Mouse (Mus musculus): ENCODE results near the gene Chtop. TPM values are rescaled to one million over a fixed set of nuclear protein-coding genes. Genes with fewer than 3 reads are reported as not detected.

The Chtop gene
- 218 TPM for polyA plus RNA-seq (2017; shearing (Covaris generic))

DNA sequence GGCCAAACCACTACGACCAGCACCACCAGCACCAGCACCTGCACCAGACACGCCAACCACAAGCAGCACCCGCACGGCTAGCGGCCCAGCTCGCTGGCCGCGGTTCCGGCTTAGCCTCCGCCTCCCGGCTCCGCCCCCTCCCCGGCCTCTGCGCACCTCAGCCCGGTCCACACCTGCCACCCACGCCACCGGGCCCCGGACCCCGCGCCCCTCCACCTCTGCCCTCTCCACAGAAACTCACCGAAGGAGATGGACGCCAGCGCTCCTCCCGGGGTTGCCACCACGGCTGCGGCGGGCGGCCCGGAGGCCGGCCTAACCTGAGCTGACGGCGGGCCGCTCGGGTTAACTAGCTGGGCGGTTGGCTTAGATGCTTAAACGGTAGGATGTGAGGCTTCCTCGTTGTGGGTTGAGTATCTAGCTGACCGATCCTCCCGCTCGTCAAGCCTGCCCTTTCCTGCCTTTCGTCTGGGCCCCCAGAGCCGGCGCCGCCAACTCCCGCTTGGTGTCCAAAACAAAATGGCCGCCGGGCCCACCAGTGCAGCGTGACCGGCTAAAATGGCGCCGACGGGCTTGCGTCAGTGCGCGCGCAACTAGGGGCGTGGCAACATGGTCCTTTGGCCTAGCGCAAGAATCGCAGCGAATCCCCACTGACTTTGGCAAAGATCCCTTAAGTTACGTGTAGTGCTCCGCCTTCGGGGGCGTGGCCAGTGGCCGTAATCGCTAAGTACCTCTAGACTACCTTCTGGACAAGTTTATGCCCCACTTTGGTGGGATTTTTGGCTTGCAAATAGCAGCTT, at the start of gene Chtop:
TSS of gene Chtop (minus strand) at position 549 of the 797 bp plus-strand sequence.

DNA sequence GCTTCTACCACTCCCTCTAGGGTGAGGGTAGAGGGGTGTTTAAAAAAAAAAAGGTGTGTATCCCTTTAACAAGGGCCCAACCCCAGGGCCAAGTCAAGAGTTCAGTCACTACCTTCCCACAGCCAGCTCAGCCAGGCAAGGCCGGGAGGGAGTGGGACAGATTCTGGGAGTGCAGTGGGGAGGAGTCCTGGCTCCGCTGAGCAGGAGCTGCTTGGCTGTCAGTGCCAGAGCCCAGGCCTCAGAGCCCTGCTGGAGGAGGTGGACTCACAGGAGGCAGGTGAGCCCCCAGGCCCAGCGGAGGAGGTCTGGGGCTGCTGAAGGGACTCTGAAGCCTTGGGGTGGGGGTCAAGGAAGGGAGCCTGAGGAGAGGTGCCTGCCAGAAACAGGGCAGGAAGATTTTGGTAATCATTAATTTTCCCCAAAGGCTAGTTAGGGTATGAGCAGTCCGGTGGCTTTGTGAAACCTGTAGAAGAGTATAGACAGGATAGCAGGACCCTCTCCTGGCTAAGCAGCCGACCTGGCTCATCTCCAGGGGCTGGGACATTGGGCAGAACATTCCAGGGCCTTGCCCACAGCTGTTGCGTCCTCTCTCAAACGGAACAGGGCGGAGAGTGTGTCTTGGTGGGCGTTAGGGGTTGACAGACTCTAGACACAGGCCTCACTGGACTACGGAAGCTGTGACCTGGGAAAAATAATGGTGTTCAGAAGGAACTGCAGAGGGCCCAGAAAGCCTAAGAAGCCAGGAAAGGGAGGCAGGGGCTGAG, 28.0 kb upstream of the Chtop start, which contains the start of gene S100a16:
TSS of gene S100a16 (plus strand) at position 114 of the 764 bp plus-strand sequence.

DNA sequence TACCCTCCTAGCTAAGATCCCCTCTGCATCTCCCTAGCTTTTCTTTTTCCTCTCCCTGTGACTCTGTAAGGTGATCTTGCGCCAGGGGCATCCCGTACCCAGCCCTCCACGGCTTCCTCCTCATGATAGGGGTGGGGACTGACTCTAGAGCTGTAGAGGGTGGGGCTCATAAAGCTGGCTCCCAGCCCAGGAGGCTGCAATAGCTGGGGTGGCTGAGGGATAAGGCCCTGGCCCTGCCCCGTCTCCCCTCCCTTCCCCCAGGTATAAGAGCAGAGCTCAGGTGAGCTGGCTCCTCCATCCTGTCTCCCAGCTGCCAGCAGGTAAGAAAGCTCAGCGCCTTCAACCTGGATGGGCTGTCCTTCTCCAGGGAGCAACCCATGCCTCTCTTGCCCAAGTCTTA, 17.3 kb upstream of the Chtop start, which contains the start of gene S100a14:
TSS of gene S100a14 (plus strand) at position 277 of the 400 bp plus-strand sequence.

DNA sequence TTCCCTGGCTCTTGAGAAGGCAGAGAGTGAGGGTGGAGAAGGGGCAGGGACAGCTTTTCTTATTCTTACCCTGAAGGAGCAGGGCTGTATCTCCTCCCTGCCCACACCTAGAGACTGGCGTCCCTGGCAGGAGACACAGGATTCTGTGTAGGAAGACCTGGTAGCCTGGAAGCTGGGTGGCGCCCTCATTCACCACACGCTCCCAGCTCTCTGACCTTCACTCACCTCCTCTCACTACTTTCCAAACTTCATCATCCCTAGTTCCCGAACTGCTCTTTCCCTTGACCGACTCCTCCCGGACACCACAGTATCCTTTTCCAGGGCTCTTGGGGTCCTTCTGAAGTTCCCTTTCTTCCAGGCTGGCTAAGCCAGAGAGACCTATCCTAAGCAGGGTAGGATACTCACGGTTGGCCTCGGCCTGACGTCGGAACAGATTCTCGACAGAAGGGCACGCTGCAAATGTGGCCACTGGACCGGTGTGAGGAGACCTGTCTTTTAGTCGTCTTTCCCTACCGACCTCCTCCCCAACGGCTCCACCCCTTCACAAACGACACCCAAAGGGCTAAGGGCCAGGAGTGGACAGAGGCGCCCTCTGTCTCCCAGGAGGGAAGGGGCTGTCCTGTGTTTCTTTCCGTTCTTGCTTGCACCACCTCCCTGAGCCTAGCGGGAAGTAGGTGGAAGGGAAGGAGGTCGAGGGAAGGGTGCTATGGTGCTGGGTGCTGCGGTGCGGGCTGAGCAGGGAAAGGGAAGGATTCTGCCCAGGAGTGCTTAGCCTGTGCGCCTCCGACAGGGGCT, 4.7 kb upstream of the Chtop start, which contains the start of the genes S100a1 and S100a13:
TSS of gene S100a1 (minus strand) at position 597 of the 795 bp plus-strand sequence.
TSS of gene S100a13 (plus strand) at position 640 of the 795 bp plus-strand sequence.

DNA sequence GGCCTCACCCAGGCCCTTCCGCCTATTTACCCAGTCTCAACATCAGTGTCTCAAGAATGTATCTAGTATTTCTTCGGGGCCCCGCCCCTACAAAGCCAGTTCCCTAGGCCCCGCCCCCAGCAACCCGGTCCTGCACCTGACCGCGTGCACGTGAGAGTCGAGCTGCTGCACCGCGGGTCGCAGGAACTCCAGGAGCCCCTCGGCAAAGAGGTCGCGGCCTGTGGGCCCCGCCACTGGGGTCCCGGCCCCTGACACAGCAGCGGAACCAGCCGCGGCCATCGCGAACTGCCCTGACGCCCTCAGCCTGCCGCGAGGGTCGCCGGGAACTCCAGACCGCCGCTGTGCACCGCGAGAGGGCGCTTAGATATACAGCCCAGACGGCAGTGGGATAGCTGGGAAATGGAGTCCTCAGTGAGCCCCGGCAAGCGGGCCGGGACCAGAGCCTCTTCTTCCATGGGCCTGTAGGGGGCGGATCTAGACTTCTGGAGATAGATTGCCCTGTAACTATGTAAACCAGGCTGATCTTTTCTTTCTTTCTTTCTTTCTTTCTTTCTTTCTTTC, 18.5 kb downstream of the Chtop start, which contains the start of gene Snapin:
TSS of gene Snapin (minus strand) at position 338 of the 561 bp plus-strand sequence.

DNA sequence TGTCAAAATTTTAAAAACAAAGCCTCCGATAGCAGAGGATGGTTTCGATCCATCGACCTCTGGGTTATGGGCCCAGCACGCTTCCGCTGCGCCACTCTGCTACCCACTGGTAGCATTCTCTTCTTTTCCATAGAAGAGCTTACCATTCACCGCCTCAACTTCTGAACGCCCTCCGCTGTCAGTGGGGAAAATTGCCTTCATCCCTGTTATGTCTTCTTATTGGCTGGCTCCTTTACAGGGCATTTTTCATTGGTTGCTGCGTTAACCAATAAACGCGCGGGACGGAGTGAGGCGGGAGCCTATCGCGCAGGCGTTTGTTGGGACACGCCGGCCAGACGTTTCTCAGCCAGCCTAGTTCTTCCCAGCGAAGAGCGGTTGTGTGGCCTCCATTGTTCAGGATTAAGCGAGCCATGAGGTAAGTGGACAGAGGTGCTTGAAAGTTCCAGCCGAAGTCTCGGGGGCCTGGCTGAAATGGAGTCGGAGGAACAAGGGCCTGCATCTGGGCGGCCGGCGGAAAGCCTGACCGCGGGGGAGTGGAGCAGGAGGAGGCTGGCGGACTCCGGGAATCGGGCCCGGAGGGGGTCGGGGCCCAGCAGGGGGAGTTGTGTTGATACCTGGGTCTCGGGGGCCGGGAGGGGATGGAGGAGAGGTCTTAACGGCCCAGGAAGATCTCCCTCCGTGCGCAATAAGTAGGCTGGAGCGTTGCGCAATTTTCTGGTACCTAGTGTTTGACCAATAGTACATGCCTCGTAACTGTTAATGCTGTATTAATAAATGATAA, 33.3 kb downstream of the Chtop start, which contains the start of gene Ilf2:
TSS of gene Ilf2 (plus strand) at position 296 of the 781 bp plus-strand sequence.

DNA sequence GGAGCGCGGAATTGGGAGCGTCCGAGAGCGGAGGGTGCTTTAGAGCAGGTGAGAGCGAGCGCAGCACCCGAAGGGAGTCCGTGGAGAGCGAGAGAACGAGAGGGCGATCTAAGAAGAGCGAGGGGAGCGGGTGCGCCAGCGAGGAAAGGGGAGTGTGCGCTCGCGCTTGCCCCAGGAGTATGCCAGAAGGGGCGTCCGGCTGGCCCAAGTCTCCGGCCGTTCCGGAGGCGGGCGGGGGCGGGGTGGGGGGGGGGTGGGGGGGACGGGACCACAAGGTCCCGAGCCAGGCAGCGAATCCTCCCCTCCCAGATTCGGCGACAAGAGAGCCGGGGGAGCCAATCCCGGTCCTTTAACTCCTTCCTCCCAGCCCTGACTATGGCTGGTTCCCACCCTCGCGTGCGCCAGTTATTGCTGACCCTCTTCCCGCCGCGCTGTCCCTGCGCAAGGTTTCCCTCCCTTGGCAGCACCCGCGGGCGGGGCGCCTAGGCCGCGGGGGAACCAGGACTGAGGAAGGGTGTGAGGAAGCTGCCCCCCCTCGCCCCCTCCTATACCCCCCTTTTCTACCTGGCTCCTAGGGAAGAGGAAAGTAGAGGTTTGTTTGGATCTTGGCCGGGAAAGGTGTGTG, 43.5 kb downstream of the Chtop start, which contains the start of gene Npr1:
TSS of gene Npr1 (minus strand) at position 181 of the 625 bp plus-strand sequence.

Other genes starting within 250 kb of the Chtop start
- gene Dennd4b, start 244.3 kb downstream of the Chtop start, polyA plus RNA-seq (2017; shearing (Covaris generic)) = 65.5 TPM
- gene Gatad2b, start 216.3 kb downstream of the Chtop start, polyA plus RNA-seq (2017; shearing (Covaris generic)) = 13.3 TPM
- gene Slc27a3, start 119.6 kb downstream of the Chtop start, polyA plus RNA-seq (2017; shearing (Covaris generic)) = 0.24 TPM
- gene Ints3, start 75.9 kb downstream of the Chtop start, polyA plus RNA-seq (2017; shearing (Covaris generic)) = 43.9 TPM
- not detected for gene Npr1, start 43.6 kb downstream of the Chtop start, polyA plus RNA-seq (2017; shearing (Covaris generic))
- gene Ilf2, start 33.4 kb downstream of the Chtop start, polyA plus RNA-seq (2017; shearing (Covaris generic)) = 116 TPM
- 132 TPM for gene Snapin, start 18.5 kb downstream of the Chtop start, polyA plus RNA-seq (2017; shearing (Covaris generic))
- 4.7 TPM for gene S100a1, start 4.9 kb upstream of the Chtop start, polyA plus RNA-seq (2017; shearing (Covaris generic))
- 157 TPM for gene S100a13, start 4.9 kb upstream of the Chtop start, polyA plus RNA-seq (2017; shearing (Covaris generic))
- not detected for gene S100a14, start 17.4 kb upstream of the Chtop start, polyA plus RNA-seq (2017; shearing (Covaris generic))
- 0.43 TPM for gene S100a16, start 27.8 kb upstream of the Chtop start, polyA plus RNA-seq (2017; shearing (Covaris generic))
- gene S100a3, start 51.1 kb upstream of the Chtop start, polyA plus RNA-seq (2017; shearing (Covaris generic)) = 2.4 TPM
- gene S100a2, start 80.7 kb upstream of the Chtop start, polyA plus RNA-seq (2017; shearing (Covaris generic)) = 1.1 TPM
- gene Gm42674, start 92.4 kb upstream of the Chtop start, polyA plus RNA-seq (2017; shearing (Covaris generic)) = not detected
- gene S100a4, start 94.3 kb upstream of the Chtop start, polyA plus RNA-seq (2017; shearing (Covaris generic)) = 209 TPM
- not detected for gene S100a5, start 99.0 kb upstream of the Chtop start, polyA plus RNA-seq (2017; shearing (Covaris generic))
- gene S100a6, start 103.4 kb upstream of the Chtop start, polyA plus RNA-seq (2017; shearing (Covaris generic)) = 374 TPM
- gene S100a7a, start 144.5 kb upstream of the Chtop start, polyA plus RNA-seq (2017; shearing (Covaris generic)) = not detected
- gene S100a8, start 159.5 kb upstream of the Chtop start, polyA plus RNA-seq (2017; shearing (Covaris generic)) = not detected
- gene S100a9, start 186.2 kb upstream of the Chtop start, polyA plus RNA-seq (2017; shearing (Covaris generic)) = not detected
- gene Pglyrp4, start 217.4 kb upstream of the Chtop start, polyA plus RNA-seq (2017; shearing (Covaris generic)) = not detected

Data from inflammation-experienced regulatory T-cells, adult 16 weeks (primary cell).